Mouse (Mus musculus) heart, embryonic 10.5 days (tissue): ENCODE data around the gene Sorcs1. TPM values are rescaled to one million over a fixed set of nuclear protein-coding genes. Genes with fewer than 3 reads are reported as not detected.

Experiments used
- DNase-seq: peaks from one replicate; pipeline ENCODE4 v3.0.0-alpha.2; 2017; ENCODE audit warnings: low spot score
- H3K27ac ChIP-seq: fragments of 300-500 bp; sonication (generic); 2 replicates; pipeline ENCODE4 v1.5.1; 2016; ENCODE audit warnings: mild to moderate bottlenecking
- H3K27me3 ChIP-seq: fragments of 300-500 bp; sonication (generic); 2 replicates; pipeline ENCODE4 v1.6.1; 2016; ENCODE audit warnings: mild to moderate bottlenecking; ENCODE audit not compliant: poor library complexity, insufficient read depth, severe bottlenecking
- H3K36me3 ChIP-seq: fragments of 300-500 bp; sonication (generic); 2 replicates; pipeline ENCODE4 v1.6.1; 2016; ENCODE audit warnings: mild to moderate bottlenecking, moderate library complexity
- H3K4me1 ChIP-seq: fragments of 300-500 bp; sonication (generic); 2 replicates; pipeline ENCODE4 v1.6.1; 2016; ENCODE audit warnings: mild to moderate bottlenecking
- H3K4me3 ChIP-seq: fragments of 300-500 bp; sonication (generic); 2 replicates; pipeline ENCODE4 v1.5.1; 2016; ENCODE audit warnings: mild to moderate bottlenecking, moderate library complexity
- H3K9me3 ChIP-seq: fragments of 300-500 bp; sonication (generic); 2 replicates; pipeline ENCODE4 v1.6.1; 2016; ENCODE audit warnings: mild to moderate bottlenecking, moderate library complexity
- WGBS: fragments of 180-500 bp; shearing (Covaris S2); methylation state at CpG from one replicate; pipeline ENCODE4 v1.1.7; 2016; 5-methylcytosine and 5-hydroxymethylcytosine counted together
- polyA plus RNA-seq: library from polyadenylated mRNA; unstranded; fragments of >200 nt; fragmentation: Nextera tagmentation; extraction: Ambion mirVana; gene quantifications from 2 replicates; pipeline ENCODE4 v1.2.1, GENCODE M21; 2016

Sorcs1 gene
- polyA plus RNA-seq, 1 experiment from 2014 or later, result 2.3 TPM

- 70% methylated on average over 5 of the region's 5 CpGs for WGBS
- Histone ChIP-seq H3K9me3 (no peaks in the 10 kb centered on the region), H3K27ac (no peak overlapping the region), H3K4me3 (no peak overlapping the region), H3K36me3 (no peaks in the 10 kb centered on the region), H3K4me1 (no peaks in the 10 kb centered on the region), H3K27me3 (no peaks in the 10 kb centered on the region)
- no peak for DNase-seq
These were observed 221.1 kb downstream of the Sorcs1 start for GRCm38 (mm10) chr19:50457275-50457892.

DNA sequence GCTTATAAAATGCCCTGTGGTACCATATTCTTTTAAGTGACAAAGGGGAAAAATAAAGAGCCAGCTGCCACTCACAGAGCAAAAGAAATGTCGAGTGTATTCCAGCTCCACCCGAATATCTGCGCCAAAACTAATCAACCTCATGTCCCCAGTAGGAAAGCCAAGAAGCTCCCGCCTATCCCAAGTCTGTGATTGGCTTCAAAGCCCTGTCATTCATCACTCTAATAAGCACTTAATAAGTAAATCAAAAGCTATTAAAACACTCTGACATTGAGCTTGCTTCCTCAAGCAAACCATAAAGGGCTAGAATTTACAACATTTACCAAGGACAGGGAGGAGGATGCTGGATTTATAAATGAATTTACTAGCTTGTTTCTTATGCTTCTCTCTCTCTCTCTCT, 237.3 kb downstream of the Sorcs1 start:
- WGBS, result 32% methylated on average over 4 of the region's 4 CpGs
- no peak overlapping the region for H3K4me3 ChIP-seq
- H3K9me3 ChIP-seq, result no peaks in the 10 kb centered on the region
- no peaks in the 10 kb centered on the region for H3K27me3 ChIP-seq
- H3K36me3 ChIP-seq, result no peaks in the 10 kb centered on the region
- no peak for DNase-seq
- H3K27ac ChIP-seq, result no peak overlapping the region
- H3K4me1 ChIP-seq, result no peaks in the 10 kb centered on the region

- Histone ChIP-seq H3K4me3 (peak overlapping the region; percentile 31; the same call in 1 of the 2 replicates), H3K27me3 (no peaks in the 10 kb centered on the region), H3K36me3 (no peaks in the 10 kb centered on the region), H3K27ac (no peak overlapping the region), H3K9me3 (no peaks in the 10 kb centered on the region), H3K4me1 (no peaks in the 10 kb centered on the region)
- WGBS, result 6% methylated on average over 11 of the region's 11 CpGs
- no peak for DNase-seq
These were observed 238.1 kb downstream of the Sorcs1 start for GRCm38 (mm10) chr19:50440246-50440910.

- H3K9me3 ChIP-seq, result no peaks in the 10 kb centered on the region
- WGBS, result 26% methylated on average over 3 of the region's 3 CpGs
These were observed 239.0 kb downstream of the Sorcs1 start for GRCm38 (mm10) chr19:50439464-50439881.

DNA sequence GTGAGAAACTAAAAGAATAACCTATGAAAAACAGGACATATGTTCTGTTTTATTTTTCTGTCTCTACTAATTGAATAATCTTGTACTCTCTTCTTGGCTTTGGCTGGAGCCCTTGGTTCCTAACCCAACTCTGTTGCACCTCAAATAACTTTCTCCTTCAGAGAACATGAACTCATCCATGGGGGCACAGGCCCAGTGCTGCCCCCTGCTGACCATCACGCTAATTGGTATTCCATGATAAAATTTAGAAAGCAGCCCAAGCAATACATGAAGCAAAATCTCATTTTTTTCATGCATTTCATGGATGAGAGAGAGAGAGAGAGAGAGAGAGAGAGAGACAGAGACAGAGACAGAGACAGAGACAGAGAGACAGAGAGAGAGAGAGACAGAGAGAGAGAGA, 255.5 kb downstream of the Sorcs1 start:
- Histone ChIP-seq H3K27me3 (no peaks in the 10 kb centered on the region), H3K9me3 (no peaks in the 10 kb centered on the region), H3K36me3 (no peaks in the 10 kb centered on the region), H3K4me3 (no peak overlapping the region), H3K4me1 (no peaks in the 10 kb centered on the region), H3K27ac (no peak overlapping the region)
- 64% methylated on average over 1 of the region's 1 CpGs for WGBS
- no peak for DNase-seq

More at GRCm38 (mm10) chr19:50439464-50439881, 239.0 kb downstream of the Sorcs1 start:
- Histone ChIP-seq H3K4me3 (no peak overlapping the region), H3K27me3 (no peaks in the 10 kb centered on the region), H3K36me3 (no peaks in the 10 kb centered on the region), H3K27ac (no peak overlapping the region), H3K4me1 (no peaks in the 10 kb centered on the region)
- DNase-seq, result no peak

DNA sequence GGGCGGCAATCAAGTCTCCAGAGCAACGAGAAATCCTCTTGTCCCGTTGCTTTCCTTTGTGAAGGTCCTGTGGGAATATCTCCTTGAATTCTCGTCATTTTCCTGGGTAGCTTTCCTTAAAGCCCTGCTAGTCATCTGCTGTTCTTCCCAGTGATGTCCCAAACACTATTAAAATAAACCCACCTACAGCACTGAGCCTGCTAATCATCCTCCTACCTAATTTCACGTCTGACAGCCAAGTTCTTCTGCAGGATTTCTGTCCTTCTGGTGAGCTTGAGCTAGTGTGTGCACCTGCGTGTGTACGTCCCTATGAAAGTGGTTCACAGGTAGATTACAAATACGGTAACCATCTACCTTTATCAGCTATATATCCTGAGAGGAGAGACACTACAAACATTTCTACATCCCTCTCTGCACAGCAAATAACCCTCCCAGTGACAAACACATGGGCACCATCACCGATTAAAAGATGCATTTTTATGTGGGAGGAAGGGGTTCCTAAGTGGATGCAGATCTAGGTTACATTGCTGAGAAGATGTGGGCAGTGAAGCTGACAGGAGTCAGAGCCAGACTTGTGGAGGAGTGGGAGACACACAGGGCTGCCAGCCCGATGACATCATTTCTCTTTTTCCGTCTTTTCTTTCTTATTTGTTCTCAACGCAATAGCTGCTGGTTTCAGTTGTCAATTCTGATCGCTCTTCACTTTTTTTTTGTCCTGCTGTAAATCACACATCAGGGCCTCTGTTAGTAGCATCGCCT, 259.3 kb downstream of the Sorcs1 start:
- 47% methylated on average over 14 of the region's 14 CpGs for WGBS
- H3K27me3 ChIP-seq, result no peaks in the 10 kb centered on the region
- no peaks in the 10 kb centered on the region for H3K36me3 ChIP-seq
- no peak overlapping the region for H3K4me3 ChIP-seq
- H3K27ac ChIP-seq, result no peak overlapping the region
- H3K4me1 ChIP-seq, result no peaks in the 10 kb centered on the region
- DNase-seq, result no peak
- no peaks in the 10 kb centered on the region for H3K9me3 ChIP-seq

DNA sequence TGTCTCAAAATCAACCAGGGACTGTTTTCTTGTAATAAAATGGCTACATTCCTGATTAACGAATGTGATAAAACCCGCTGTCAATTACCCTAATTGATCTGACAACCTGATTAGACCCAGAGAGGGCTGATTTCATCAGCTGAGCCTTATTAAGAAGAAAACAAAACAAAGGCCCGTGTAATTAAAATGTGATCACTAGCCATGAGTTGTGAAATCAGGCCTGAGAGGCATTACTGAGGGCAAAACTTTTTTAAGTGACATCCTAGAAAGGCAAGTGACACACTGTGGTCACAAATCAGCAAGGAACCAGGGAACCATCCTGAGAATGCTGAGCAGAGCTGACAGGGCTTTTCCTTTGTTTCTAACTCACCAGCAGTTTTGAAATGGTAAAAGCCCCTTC, 267.9 kb downstream of the Sorcs1 start:
- Histone ChIP-seq H3K4me1 (no peaks in the 10 kb centered on the region), H3K27ac (no peak overlapping the region), H3K4me3 (no peak overlapping the region), H3K9me3 (no peaks in the 10 kb centered on the region), H3K27me3 (no peaks in the 10 kb centered on the region), H3K36me3 (no peaks in the 10 kb centered on the region)
- no peak for DNase-seq
- 70% methylated on average over 3 of the region's 3 CpGs for WGBS

DNA sequence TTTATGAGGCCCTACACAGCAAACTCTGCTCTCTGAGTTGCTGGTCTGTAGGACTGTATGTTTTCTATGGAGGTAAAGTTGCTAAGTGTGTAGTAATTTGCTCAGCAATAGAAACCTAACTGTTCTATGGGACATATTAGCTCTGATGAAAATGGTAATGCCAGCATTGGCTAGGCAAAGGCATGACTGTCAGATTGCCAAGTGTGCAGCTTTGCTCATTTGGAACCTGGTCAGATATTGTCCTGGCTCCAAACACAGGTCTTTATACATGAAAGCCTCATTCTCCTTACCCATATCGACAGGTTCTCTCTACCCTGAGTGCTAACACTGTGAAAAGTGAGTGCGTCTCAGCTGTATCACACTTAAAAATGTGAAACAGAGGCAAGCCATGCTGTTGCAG, 280.1 kb downstream of the Sorcs1 start:
- Histone ChIP-seq H3K9me3 (no peaks in the 10 kb centered on the region), H3K36me3 (no peaks in the 10 kb centered on the region), H3K27ac (no peak overlapping the region), H3K27me3 (no peaks in the 10 kb centered on the region), H3K4me1 (no peaks in the 10 kb centered on the region), H3K4me3 (no peak overlapping the region)
- no peak for DNase-seq
- WGBS, result 90% methylated on average over 2 of the region's 2 CpGs

- H3K27ac ChIP-seq, result no peak overlapping the region
- no peaks in the 10 kb centered on the region for H3K4me1 ChIP-seq
- no peaks in the 10 kb centered on the region for H3K27me3 ChIP-seq
- no peak for DNase-seq
- no peaks in the 10 kb centered on the region for H3K9me3 ChIP-seq
- H3K36me3 ChIP-seq, result no peaks in the 10 kb centered on the region
- H3K4me3 ChIP-seq, result no peak overlapping the region
- 85% methylated on average over 6 of the region's 6 CpGs for WGBS
These were observed 282.7 kb downstream of the Sorcs1 start for GRCm38 (mm10) chr19:50395731-50396130.

DNA sequence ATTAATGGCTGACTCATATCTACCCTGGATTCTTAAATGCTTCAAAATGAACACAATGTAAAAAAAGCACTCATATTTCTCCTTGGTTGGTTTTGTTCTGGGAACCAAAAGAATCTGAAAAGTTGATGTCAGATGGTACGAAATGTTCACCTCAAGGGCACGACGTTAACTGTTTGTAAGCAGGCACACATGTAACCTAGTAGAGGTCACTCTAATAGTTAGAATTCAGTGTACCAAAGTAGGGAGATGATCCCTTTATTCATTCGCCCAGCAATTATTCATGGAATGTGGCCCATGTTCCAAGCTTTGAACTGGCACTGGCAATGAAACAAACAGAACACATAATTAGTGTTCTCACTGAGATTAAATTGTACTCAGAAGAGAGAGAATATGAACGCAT, 284.3 kb downstream of the Sorcs1 start:
- Histone ChIP-seq H3K9me3 (no peaks in the 10 kb centered on the region), H3K4me1 (no peaks in the 10 kb centered on the region), H3K27ac (no peak overlapping the region), H3K36me3 (no peaks in the 10 kb centered on the region), H3K4me3 (no peak overlapping the region), H3K27me3 (no peaks in the 10 kb centered on the region)
- 83% methylated on average over 5 of the region's 5 CpGs for WGBS
- no peak for DNase-seq

GRCm38 (mm10) chr19:50389925-50390552, 288.4 kb downstream of the Sorcs1 start:
- peaks cover 4% of the 10 kb centered on the region for H3K9me3 ChIP-seq
- WGBS, result 82% methylated on average over 9 of the region's 9 CpGs
- no peaks in the 10 kb centered on the region for H3K36me3 ChIP-seq

GRCm38 (mm10) chr19:50378901-50379300, 299.5 kb downstream of the Sorcs1 start:
- Histone ChIP-seq H3K4me3 (no peak overlapping the region), H3K27me3 (no peaks in the 10 kb centered on the region), H3K36me3 (no peaks in the 10 kb centered on the region), H3K9me3 (no peaks in the 10 kb centered on the region), H3K27ac (no peak overlapping the region), H3K4me1 (no peaks in the 10 kb centered on the region)
- 91% methylated on average over 5 of the region's 5 CpGs for WGBS
- no peak for DNase-seq

More at GRCm38 (mm10) chr19:50389925-50390552, 288.4 kb downstream of the Sorcs1 start:
- no peaks in the 10 kb centered on the region for H3K27me3 ChIP-seq
- no peak for DNase-seq
- H3K4me1 ChIP-seq, result no peaks in the 10 kb centered on the region
- no peak overlapping the region for H3K4me3 ChIP-seq
- H3K27ac ChIP-seq, result no peak overlapping the region

- no peaks in the 10 kb centered on the region for H3K4me1 ChIP-seq
- DNase-seq, result no peak
- no peak overlapping the region for H3K27ac ChIP-seq
- H3K9me3 ChIP-seq, result no peaks in the 10 kb centered on the region
- no peaks in the 10 kb centered on the region for H3K36me3 ChIP-seq
- H3K27me3 ChIP-seq, result no peaks in the 10 kb centered on the region
- peak overlapping the region; percentile 5; the same call in 1 of the 2 replicates for H3K4me3 ChIP-seq
- 24% methylated on average over 10 of the region's 10 CpGs for WGBS
These were observed 303.7 kb downstream of the Sorcs1 start for GRCm38 (mm10) chr19:50374751-50375150.
